In the genomic region with DNA sequence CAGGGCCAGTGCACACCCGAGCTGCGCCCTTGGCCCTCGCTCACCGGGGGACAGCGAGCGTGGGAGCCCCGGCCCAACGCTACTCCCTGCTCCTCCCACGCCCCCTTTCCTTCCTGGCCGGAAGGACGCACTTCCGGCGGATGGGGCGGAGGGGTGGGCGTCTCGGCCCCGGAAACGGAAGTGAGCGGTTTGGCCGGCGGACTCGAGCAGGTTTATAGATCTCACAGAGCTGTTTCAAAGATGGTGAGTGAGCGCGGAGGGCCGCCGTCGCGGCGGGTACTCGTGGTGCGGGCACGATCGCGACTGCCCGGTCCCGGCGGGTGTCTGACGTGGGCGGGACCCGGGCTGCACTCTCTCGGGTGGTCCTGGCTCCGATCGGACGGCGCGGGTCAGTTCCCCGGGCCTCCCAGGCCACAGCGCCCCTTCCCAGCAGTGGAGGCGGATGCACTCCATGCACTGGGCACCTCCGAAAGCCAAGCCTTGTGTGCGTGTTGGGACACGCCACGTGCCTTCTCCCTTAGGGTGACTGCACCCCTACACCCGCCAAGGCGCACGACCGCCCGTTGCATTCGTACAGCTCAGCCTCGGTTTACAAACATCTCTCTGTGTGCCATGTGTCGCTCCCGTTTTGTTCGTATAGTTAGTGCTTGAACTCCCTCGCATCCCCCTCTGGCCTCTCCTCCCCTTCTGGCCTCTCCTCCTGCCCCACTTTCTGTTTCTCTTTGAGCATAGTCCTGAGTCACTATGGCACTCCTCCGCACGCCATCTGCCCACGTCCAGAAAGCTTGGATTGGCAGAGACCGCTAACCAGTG, we compare ENCODE assay signal across 8 mouse cellular contexts. TPM values are rescaled to one million over a fixed set of nuclear protein-coding genes. Genes with fewer than 3 reads are reported as not detected.
A peak's percentile ranks its signal among the peaks of the same experiment; 100 is the strongest.
DNase-seq lines count a peak whose midpoint lies in the region; ATAC-seq and TF ChIP-seq lines count a peak whose summit lies in the region.

A gene (plus strand): TSS at position 13 of the 813 bp plus-strand sequence.

- WGBS in forebrain, embryonic 13.5 days: 1% methylated on average over 66 of the region's 68 CpGs
- WGBS in large intestine, adult 2 months: under 1% methylated on average over 68 of the region's 68 CpGs
- WGBS in liver, postnatal 0 days (ENCODE audit: insufficient replicate concordance): under 1% methylated on average over 57 of the region's 68 CpGs
- under 1% methylated on average over 67 of the region's 68 CpGs for WGBS in neural tube, embryonic 14.5 days

- H3K27me3 ChIP-seq in E14TG2a.4 (ENCODE audit: insufficient read depth, low read length): no peaks in the 10 kb centered on the region
- no peaks in the 10 kb centered on the region for H3K27me3 ChIP-seq in forebrain, embryonic 13.5 days
- no peaks in the 10 kb centered on the region for H3K27me3 ChIP-seq in liver, postnatal 0 days (ENCODE audit: insufficient read depth, low read length)
- H3K27me3 ChIP-seq in neural tube, embryonic 14.5 days (ENCODE audit: control insufficient read depth, insufficient read depth, low read length): no peaks in the 10 kb centered on the region

- H3K36me3 ChIP-seq in E14TG2a.4 (ENCODE audit: insufficient read depth, low read length): peaks cover 40% of the 10 kb centered on the region
- peaks cover 35% of the 10 kb centered on the region for H3K36me3 ChIP-seq in forebrain, embryonic 13.5 days (ENCODE audit: poor library complexity, severe bottlenecking)
- peaks cover 28% of the 10 kb centered on the region for H3K36me3 ChIP-seq in liver, postnatal 0 days (replicated peaks; ENCODE audit: insufficient read depth, low read length)
- peaks cover 12% of the 10 kb centered on the region for H3K36me3 ChIP-seq in neural tube, embryonic 14.5 days (ENCODE audit: control insufficient read depth, insufficient read depth, low read length)

- TF ChIP-seq EP300 in liver, postnatal 0 days (IDR thresholded peaks at IDR 0.05; ENCODE audit: low read depth): peak; percentile 69

- H3K9ac ChIP-seq in forebrain, embryonic 13.5 days: peak within 1 kb of the TSS; percentile 91
- peak within 1 kb of the TSS; percentile 91 for H3K9ac ChIP-seq in liver, postnatal 0 days (replicated peaks)
- H3K9ac ChIP-seq in neural tube, embryonic 14.5 days (replicated peaks; ENCODE audit: low read depth, low read length): peak within 1 kb of the TSS; percentile 73

- peak; percentile 80 for DNase-seq in c-Kit-positive CD71-positive TER-119-positive erythroid progenitor cells, embryonic 14.5 days (ENCODE audit: low spot score)
- peak; percentile 93 to 95 for DNase-seq in heart, postnatal 10 days
- DNase-seq in large intestine, adult 2 months (ENCODE audit: low read depth, low spot score): peak; percentile 71
- peak; percentile 91 for DNase-seq in liver, postnatal 0 days
- peak; percentile 95 for DNase-seq in testis, postnatal 10 days (ENCODE audit: low spot score)

- peaks cover 60% of the 10 kb centered on the region for H3K4me1 ChIP-seq in E14TG2a.4 (replicated peaks; ENCODE audit: low read depth, low read length)
- H3K4me1 ChIP-seq in forebrain, embryonic 13.5 days: peaks cover 22% of the 10 kb centered on the region
- peaks cover 9% of the 10 kb centered on the region for H3K4me1 ChIP-seq in liver, postnatal 0 days (ENCODE audit: insufficient read depth)
- H3K4me1 ChIP-seq in neural tube, embryonic 14.5 days (ENCODE audit: control insufficient read depth, insufficient read depth, low read length): peaks cover 8% of the 10 kb centered on the region

- peak within 1 kb of the TSS; percentile 96 for H3K4me2 ChIP-seq in forebrain, embryonic 13.5 days
- peak within 1 kb of the TSS; percentile 72 for H3K4me2 ChIP-seq in liver, postnatal 0 days (ENCODE audit: low read depth, low read length)
- H3K4me2 ChIP-seq in neural tube, embryonic 14.5 days (ENCODE audit: low read depth, low read length): peak within 1 kb of the TSS; percentile 82

- H3K4me3 ChIP-seq in E14TG2a.4 (replicated peaks; ENCODE audit: low read length): peak within 1 kb of the TSS; percentile 98
- peak within 1 kb of the TSS; percentile 76 for H3K4me3 ChIP-seq in forebrain, embryonic 13.5 days
- peak within 1 kb of the TSS; percentile 89 for H3K4me3 ChIP-seq in liver, postnatal 0 days (ENCODE audit: low read depth, low read length)
- peak within 1 kb of the TSS; percentile 67 for H3K4me3 ChIP-seq in neural tube, embryonic 14.5 days (ENCODE audit: low read depth, low read length)

- intact Hi-C loops in heart, postnatal 10 days (cut with DNase I): no loop called here

- TF ChIP-seq CTCF in E14TG2a.4 (conservative IDR thresholded peaks at IDR 0.05; ENCODE audit: low read length): no peak
- TF ChIP-seq CTCF in liver, postnatal 0 days (IDR thresholded peaks at IDR 0.05; ENCODE audit: low read depth): 0 out of 2 replicates have a peak, but pooled peaks have one; percentile 11

- H3K27ac ChIP-seq in forebrain, embryonic 13.5 days: peak within 1 kb of the TSS; percentile 74
- peak within 1 kb of the TSS; percentile 91 for H3K27ac ChIP-seq in liver, postnatal 0 days (ENCODE audit: low read depth)
- peak within 1 kb of the TSS; percentile 70 for H3K27ac ChIP-seq in neural tube, embryonic 14.5 days (ENCODE audit: low read depth, low read length)

- no peaks in the 10 kb centered on the region for H3K9me3 ChIP-seq in E14TG2a.4 (ENCODE audit: low read length)
- no peaks in the 10 kb centered on the region for H3K9me3 ChIP-seq in forebrain, embryonic 13.5 days (replicated peaks)
- no peaks in the 10 kb centered on the region for H3K9me3 ChIP-seq in liver, postnatal 0 days (ENCODE audit: low read length)
- H3K9me3 ChIP-seq in neural tube, embryonic 14.5 days (ENCODE audit: control insufficient read depth, low read length): no peaks in the 10 kb centered on the region

- peak; percentile 97 for ATAC-seq in forebrain, embryonic 13.5 days
- peak; percentile 92 for ATAC-seq in liver, postnatal 0 days
- ATAC-seq in neural tube, embryonic 14.5 days (ENCODE audit: low read depth): peak; percentile 96

RNA-seq across cellular contexts. Expression of the gene that starts here (rescaled TPM):
- polyA plus RNA-seq in forebrain, embryonic 13.5 days (2015; fragmentation: Nextera tagmentation; extraction: Ambion mirVana): 563 and 585 TPM in 2 replicates
- 100 to 1,000 TPM; 114 to 133 TPM for total RNA-seq in heart, postnatal 10 days (2021)
- polyA plus RNA-seq in large intestine, adult 2 months (2012; rRNA removed): 108 and 132 TPM in 2 replicates
- polyA plus RNA-seq in liver, postnatal 0 days (2015; fragmentation: Nextera tagmentation; extraction: Ambion mirVana): 210 and 215 TPM in 2 replicates
- polyA plus RNA-seq in neural tube, embryonic 14.5 days (2014; fragmentation: Nextera tagmentation; extraction: Ambion mirVana): 514 and 515 TPM in 2 replicates

Comparison
In these comparisons a context has a peak if more than half of its experiments do, and no peak if none do; other contexts are left out.
1. Peak in every context shown above with its lines: DNase-seq, ATAC-seq, H3K4me3 ChIP-seq and H3K27ac ChIP-seq.